Mouse (Mus musculus): ENCODE measurements around the gene Fam198a. TPM values are rescaled to one million over a fixed set of nuclear protein-coding genes. Genes with fewer than 3 reads are reported as not detected.

Gene Fam198a
- total RNA-seq, 2 experiments from 2014 or later, result 3.1 to 4.3 TPM

Other genes with a start within 250 kb of the Fam198a start
- gene Sec22c, start 245.5 kb upstream of the Fam198a start, total RNA-seq (2021), result 1 to 10 TPM; 3.1 to 6.1 TPM
- gene Ss18l2, start 240.7 kb upstream of the Fam198a start, total RNA-seq (2021), result 10 to 100 TPM; 89.3 to 93.6 TPM
- 10 to 100 TPM; 24.2 to 29.9 TPM for gene Nktr, start 231.8 kb upstream of the Fam198a start, total RNA-seq (2021)
- 10 to 100 TPM; 51.5 to 56.1 TPM for gene Zfp651, start 191.7 kb upstream of the Fam198a start, total RNA-seq (2021)
- 100 to 1,000 TPM; 116 to 158 TPM for gene Klhl40, start 173.4 kb upstream of the Fam198a start, total RNA-seq (2021)
- gene Hhatl, start 158.5 kb upstream of the Fam198a start, total RNA-seq (2021), result 100 to 1,000 TPM; 276 to 284 TPM
- under 1 TPM; 0.22 to 0.35 TPM for gene Ccdc13, start 111.5 kb upstream of the Fam198a start, total RNA-seq (2021)
- gene Higd1a, start 92.6 kb upstream of the Fam198a start, total RNA-seq (2021), result 100 to 1,000 TPM in 1 of 2 experiments, 10 to 100 TPM in 1; 97.2 to 109 TPM
- 1 to 10 TPM; 2.2 to 2.8 TPM for gene Ackr2, start 52.6 kb upstream of the Fam198a start, total RNA-seq (2021)
- gene Cyp8b1, start 34.7 kb upstream of the Fam198a start, total RNA-seq (2021), result not detected
- 1 to 10 TPM; 7.1 to 9.0 TPM for gene Pomgnt2, start 46.1 kb downstream of the Fam198a start, total RNA-seq (2021)
- 10 to 100 TPM; 53.5 to 93.5 TPM for gene Snrk, start 166.3 kb downstream of the Fam198a start, total RNA-seq (2021)